Mouse (Mus musculus) inflammation-experienced regulatory T-cells (primary cell): ENCODE data around the gene Kcnc4. TPM values are rescaled to one million over a fixed set of nuclear protein-coding genes. Genes with fewer than 3 reads are reported as not detected.

Experiments used
- polyA plus RNA-seq, 2 experiments: library from polyadenylated mRNA; unstranded; fragments of 100-300 nt; shearing (Covaris generic); gene quantifications; one replicate each; pipeline ENCODE4 v1.2.1; 2017

The Kcnc4 gene
- polyA plus RNA-seq, result under 1 TPM; 0.06 to 0.07 TPM

GRCm38 (mm10) chr3:107459196-107459772 lies at the start of gene Kcnc4:
Gene Kcnc4 (minus strand): TSS chr3:107459552.

Other genes with a start within 250 kb of the Kcnc4 start
- under 1 TPM in 1 of 2 experiments, not detected in 1; 0.34 TPM for gene Cym, start 237.8 kb downstream of the Kcnc4 start, polyA plus RNA-seq
- under 1 TPM in 1 of 2 experiments, not detected in 1; 0.87 TPM for gene A630076J17Rik, start 228.9 kb downstream of the Kcnc4 start, polyA plus RNA-seq
- gene Prok1, start 219.8 kb downstream of the Kcnc4 start, polyA plus RNA-seq, result 1 to 10 TPM in 1 of 2 experiments, under 1 TPM in 1; 0.20 to 1.5 TPM
- 100 to 1,000 TPM; 140 to 198 TPM for gene Lamtor5, start 180.7 kb downstream of the Kcnc4 start, polyA plus RNA-seq
- under 1 TPM; 0.53 to 0.61 TPM for gene Slc16a4, start 168.3 kb downstream of the Kcnc4 start, polyA plus RNA-seq
- gene Rbm15, start 125.9 kb downstream of the Kcnc4 start, polyA plus RNA-seq, result 10 to 100 TPM; 10.2 to 11.0 TPM
- gene Slc6a17, start 58.5 kb upstream of the Kcnc4 start, polyA plus RNA-seq, result under 1 TPM; 0.07 to 0.97 TPM
- gene Ubl4b, start 95.5 kb upstream of the Kcnc4 start, polyA plus RNA-seq, result 1 to 10 TPM in 1 of 2 experiments, not detected in 1; 1.2 TPM
- gene Alx3, start 135.5 kb upstream of the Kcnc4 start, polyA plus RNA-seq, result under 1 TPM in 1 of 2 experiments, not detected in 1; 0.34 TPM
- gene Gm10961, start 171.8 kb upstream of the Kcnc4 start, polyA plus RNA-seq, result not detected
- gene Strip1, start 172.1 kb upstream of the Kcnc4 start, polyA plus RNA-seq, result 10 to 100 TPM; 54.5 to 61.1 TPM
- 10 to 100 TPM; 98.7 to 99.3 TPM for gene Ahcyl1, start 237.0 kb upstream of the Kcnc4 start, polyA plus RNA-seq